Mouse (Mus musculus) lung, postnatal 0 days (tissue): Measurements from ENCODE around the gene Prr22.

Experiments
- CTCF ChIP-seq: IDR thresholded peaks from 2 replicates; pipeline ENCODE4 v1.5.1; 2016; ENCODE audit warnings: antibody characterized with exemption, mild to moderate bottlenecking
- EP300 ChIP-seq: IDR thresholded peaks from 2 replicates; pipeline ENCODE4 v1.6.1; 2016; ENCODE audit warnings: antibody characterized with exemption, mild to moderate bottlenecking, control low read depth

DNA sequence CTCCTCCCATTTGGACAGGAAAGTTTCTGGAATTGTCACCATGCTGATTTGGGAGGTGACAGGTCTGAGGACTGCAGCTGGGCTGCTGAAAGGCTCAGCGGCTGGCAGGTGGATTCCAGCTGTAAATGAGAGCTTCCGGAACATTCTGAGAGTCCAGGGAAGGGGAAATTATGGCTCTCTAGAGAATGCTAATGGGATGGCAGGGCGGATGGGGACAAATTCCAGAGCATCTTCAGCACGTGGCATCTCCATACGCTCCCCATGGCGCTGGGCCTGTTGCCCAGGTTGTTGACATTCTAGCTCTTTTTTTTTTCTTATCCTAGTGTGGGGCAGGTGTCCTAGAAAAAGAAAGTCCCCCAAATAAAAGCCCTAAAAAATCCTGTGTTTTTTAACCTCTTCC, 40.9 kb upstream of the Prr22 start:
- TF ChIP-seq CTCF (no peak), EP300 (no peak)
